ENCODE assay signal across 8 mouse cellular contexts in the genomic region with DNA sequence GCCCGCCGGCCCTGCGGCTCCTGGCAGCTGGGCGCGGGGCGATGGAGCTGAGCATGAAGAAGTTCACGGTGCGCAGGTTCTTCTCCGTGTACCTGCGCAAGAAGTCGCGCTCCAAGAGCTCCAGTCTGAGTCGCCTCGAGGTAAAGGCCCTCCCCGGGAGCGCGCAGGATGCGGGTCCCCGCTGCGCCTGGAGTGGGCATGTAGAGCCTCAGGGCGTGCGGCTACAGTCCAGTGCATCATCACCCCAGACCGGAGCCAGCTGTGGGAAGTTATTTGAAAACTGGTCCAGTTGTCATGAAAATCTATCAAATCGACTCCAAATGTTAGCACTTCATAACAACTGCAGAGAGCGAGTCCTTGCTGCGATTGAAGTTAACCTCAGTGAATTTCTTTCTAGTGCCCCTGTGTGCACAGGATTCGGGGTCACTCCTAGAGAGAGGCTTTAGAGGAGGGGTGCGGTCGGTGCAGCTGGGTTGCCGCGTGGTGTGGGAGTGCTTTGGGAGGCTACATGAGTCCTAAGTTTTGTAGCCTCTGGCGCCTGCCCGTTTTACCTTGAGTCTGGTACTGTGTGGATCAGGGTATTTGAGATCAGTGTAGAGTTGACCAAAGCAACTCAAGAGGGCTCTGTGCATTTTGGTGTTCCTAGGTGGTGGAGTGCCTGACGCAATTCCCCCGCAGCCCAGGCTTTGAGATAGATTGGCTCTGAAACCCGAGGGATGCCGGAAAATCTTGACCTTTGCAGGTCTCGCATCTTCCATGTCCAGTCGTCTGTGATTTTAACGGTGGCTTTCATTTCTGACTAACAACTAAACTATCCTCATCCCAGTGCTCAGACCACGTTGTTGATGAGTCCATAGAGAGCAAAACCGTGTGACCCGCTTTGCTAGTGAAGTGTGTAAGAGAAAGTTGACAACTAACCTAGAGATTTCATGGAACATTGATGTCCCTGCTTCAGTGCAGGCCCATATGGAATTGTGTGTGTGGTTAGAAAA. TPM values are rescaled to one million over a fixed set of nuclear protein-coding genes. Genes with fewer than 3 reads are reported as not detected.
DNase-seq lines count a peak whose midpoint lies in the region; ATAC-seq lines count a peak whose summit lies in the region.

No protein-coding gene starts in this region.

- intact Hi-C loops in left cerebral cortex, postnatal 4 days (cut with DNase I), result loop anchor here (10.0 kb wide), 1 partner anchor 74 kb away; no protein-coding TSS in a partner anchor

- peak; percentile 45 for DNase-seq in left cerebral cortex, postnatal 4 days
- DNase-seq in left cerebral cortex, adult 8-10 months (ENCODE audit: low spot score in 2 of 2), result no peak
- peak; percentile 81 for DNase-seq in R1 (ENCODE audit: low read depth, low spot score)
- no peak for DNase-seq in limb, embryonic 10.5 days (ENCODE audit: low spot score)
- peak; percentile 12 for DNase-seq in naive thymus-derived CD4-positive, alpha-beta T cell, adult 2 months (ENCODE audit: low read depth)
- DNase-seq in right cerebral cortex, postnatal 25 days, result no peak
- no peak for DNase-seq in gastrocnemius, postnatal 25 days

- no peaks in the 10 kb centered on the region for H3K27me3 ChIP-seq in forebrain, embryonic 13.5 days
- H3K27me3 ChIP-seq in limb, embryonic 10.5 days (ENCODE audit: low read depth, poor library complexity, severe bottlenecking), result no peaks in the 10 kb centered on the region

- H3K27ac ChIP-seq in forebrain, embryonic 13.5 days, result peak overlapping the region; percentile 72
- H3K27ac ChIP-seq in limb, embryonic 10.5 days, result peak overlapping the region; percentile 93

- peak overlapping the region; percentile 81 for H3K4me3 ChIP-seq in forebrain, embryonic 13.5 days
- peak overlapping the region; percentile 87 for H3K4me3 ChIP-seq in limb, embryonic 10.5 days

- 2% methylated on average over 43 of the region's 43 CpGs for WGBS in forebrain, embryonic 13.5 days
- 2% methylated on average over 43 of the region's 43 CpGs for WGBS in limb, embryonic 10.5 days

- no peak; the same call in 1 of the 2 replicates for ATAC-seq in forebrain, embryonic 13.5 days

- peaks cover 23% of the 10 kb centered on the region for H3K4me1 ChIP-seq in forebrain, embryonic 13.5 days
- H3K4me1 ChIP-seq in limb, embryonic 10.5 days, result peaks cover 46% of the 10 kb centered on the region

- peak overlapping the region; percentile 91 for H3K4me2 ChIP-seq in forebrain, embryonic 13.5 days

- no peaks in the 10 kb centered on the region for H3K9me3 ChIP-seq in forebrain, embryonic 13.5 days (replicated peaks)
- no peaks in the 10 kb centered on the region for H3K9me3 ChIP-seq in limb, embryonic 10.5 days (replicated peaks)

- no peaks in the 10 kb centered on the region for H3K36me3 ChIP-seq in forebrain, embryonic 13.5 days (ENCODE audit: poor library complexity, severe bottlenecking)
- H3K36me3 ChIP-seq in limb, embryonic 10.5 days, result no peaks in the 10 kb centered on the region

- peak overlapping the region; percentile 87 for H3K9ac ChIP-seq in forebrain, embryonic 13.5 days

RNA-seq across cellular contexts. Expression of gene Rps6ka2, which starts 0.7 kb away (rescaled TPM):
- 10 to 100 TPM; 36.7 to 38.5 TPM for total RNA-seq in left cerebral cortex, postnatal 4 days (2021)
- total RNA-seq in left cerebral cortex, adult 8-10 months (2022), result 10 to 100 TPM; 49.6 to 57.2 (median 50.4) TPM
- 17.7 and 20.9 TPM in 2 replicates for polyA plus RNA-seq in forebrain, embryonic 13.5 days (2015; fragmentation: Nextera tagmentation; extraction: Ambion mirVana)
- polyA plus RNA-seq in limb, embryonic 10.5 days (2016; fragmentation: Nextera tagmentation; extraction: Ambion mirVana), result 25.2 and 26.3 TPM in 2 replicates
- total RNA-seq in gastrocnemius, postnatal 25 days (2021), result 10 to 100 TPM; 75.7 to 86.2 TPM

Comparison
In these comparisons a context has a peak if more than half of its experiments do, and no peak if none do; other contexts are left out.
1. DNase-seq: peak in left cerebral cortex, postnatal 4 days (single experiment), R1 (single experiment) and naive thymus-derived CD4-positive, alpha-beta T cell, adult 2 months (single experiment); none in left cerebral cortex, adult 8-10 months (0 of 2), limb, embryonic 10.5 days (single experiment), right cerebral cortex, postnatal 25 days (single experiment) and gastrocnemius, postnatal 25 days (single experiment).